Mouse (Mus musculus): ENCODE measurements around the gene Olfr1346. TPM values are rescaled to one million over a fixed set of nuclear protein-coding genes. Genes with fewer than 3 reads are reported as not detected.

Olfr1346 gene
- total RNA-seq, 2 experiments from 2014 or later, result not detected

GRCm38 (mm10) chr7:6522850-6523249 lies 55.9 kb downstream of the Olfr1346 start, which contains the start of gene Olfr1349:
Gene Olfr1349, minus strand, starts transcription at chr7:6522950.
- no peak for TF ChIP-seq CTCF (IDR thresholded peaks at IDR 0.05)

GRCm38 (mm10) chr7:6525001-6525400 lies 58.1 kb downstream of the Olfr1346 start:
- Histone ChIP-seq H3K4me3 (no peak overlapping the region), H3K27ac (no peak overlapping the region)
- DNase-seq, result no peak
- intact Hi-C loops (cut with DNase I), result no loop called here
- no peak for TF ChIP-seq CTCF (IDR thresholded peaks at IDR 0.05)

More at GRCm38 (mm10) chr7:6522850-6523249, 55.9 kb downstream of the Olfr1346 start, which contains the start of gene Olfr1349:
- Histone ChIP-seq H3K4me3 (no peak within 1 kb of the TSS), H3K27ac (no peak within 1 kb of the TSS)
- no peak for DNase-seq
- intact Hi-C loops (cut with DNase I), result no loop called here

GRCm38 (mm10) chr7:6526141-6526540 lies 59.2 kb downstream of the Olfr1346 start:
- Histone ChIP-seq H3K27ac (no peak overlapping the region), H3K4me3 (no peak overlapping the region)
- peak; percentile 31 for TF ChIP-seq CTCF (IDR thresholded peaks at IDR 0.05)
- no peak for DNase-seq
- intact Hi-C loops (cut with DNase I), result no loop called here

Other genes starting within 250 kb of the Olfr1346 start
- not detected for gene Zscan5b, start 244.8 kb upstream of the Olfr1346 start, total RNA-seq (2021)
- not detected for gene Epp13, start 214.4 kb upstream of the Olfr1346 start, total RNA-seq (2021)
- gene Zfp667, start 180.5 kb upstream of the Olfr1346 start, total RNA-seq (2021), result 1 to 10 TPM; 3.2 to 3.8 TPM
- gene Zfp583, start 135.8 kb upstream of the Olfr1346 start, total RNA-seq (2021), result 1 to 10 TPM in 1 of 2 experiments, under 1 TPM in 1; 0.31 to 1.2 TPM
- gene Gm3854, start 123.3 kb upstream of the Olfr1346 start, total RNA-seq (2021), result under 1 TPM; 0.45 to 0.51 TPM
- gene Zfp78, start 103.8 kb upstream of the Olfr1346 start, total RNA-seq (2021), result 1 to 10 TPM; 2.1 to 2.4 TPM
- gene Zfp28, start 83.8 kb upstream of the Olfr1346 start, total RNA-seq (2021), result 1 to 10 TPM in 1 of 2 experiments, under 1 TPM in 1; 0.75 to 1.2 TPM
- gene Smim17, start 68.4 kb upstream of the Olfr1346 start, total RNA-seq (2021), result under 1 TPM; 0.45 to 0.77 TPM
- not detected for gene Gm20715, start 56.8 kb upstream of the Olfr1346 start, total RNA-seq (2021)
- gene Olfr1344, start 28.4 kb upstream of the Olfr1346 start, total RNA-seq (2021), result not detected
- not detected for gene Olfr1336, start 10.9 kb upstream of the Olfr1346 start, total RNA-seq (2021)
- gene Olfr5, start 19.8 kb downstream of the Olfr1346 start, total RNA-seq (2021), result not detected
- not detected for gene Olfr1347, start 32.7 kb downstream of the Olfr1346 start, total RNA-seq (2021)
- gene Olfr1348, start 41.6 kb downstream of the Olfr1346 start, total RNA-seq (2021), result not detected
- not detected for gene Olfr1349, start 55.8 kb downstream of the Olfr1346 start, total RNA-seq (2021)
- gene Olfr1350, start 97.7 kb downstream of the Olfr1346 start, total RNA-seq (2021), result not detected
- gene Zim1, start 229.3 kb downstream of the Olfr1346 start, total RNA-seq (2021), result 1 to 10 TPM; 2.8 to 3.3 TPM

All from gastrocnemius, adult 2 months (tissue).